Mouse (Mus musculus) midbrain, postnatal 0 days (tissue): ENCODE measurements around the gene Spsb1. TPM values are rescaled to one million over a fixed set of nuclear protein-coding genes. Genes with fewer than 3 reads are reported as not detected.

ENCODE experiments used
- ATAC-seq: fragments of 200-750 bp; cut with Nextera tagmentation; 2 replicates; pipeline ENCODE4 v1.8.0; 2017; ENCODE audit warnings: moderate number of reproducible peaks, mild to moderate bottlenecking, moderate TSS enrichment, moderate library complexity; ENCODE audit not compliant: low FRiP score
- DNase-seq: peaks from one replicate; pipeline ENCODE4 v3.0.0-alpha.2; 2015; ENCODE audit warnings: low spot score
- H3K27ac ChIP-seq: fragments of 300-500 bp; sonication (generic); 2 replicates; pipeline ENCODE4 v1.5.1; 2014; ENCODE audit warnings: low read depth, mild to moderate bottlenecking, low read length, mixed read lengths
- H3K27me3 ChIP-seq: fragments of 300-500 bp; sonication (generic); 2 replicates; pipeline ENCODE4 v1.6.1; 2014; ENCODE audit warnings: low read length, control low read depth, mixed read lengths; ENCODE audit not compliant: insufficient read depth
- H3K36me3 ChIP-seq: fragments of 300-500 bp; sonication (generic); 2 replicates; pipeline ENCODE4 v1.6.1; 2014; ENCODE audit warnings: low read length, control low read depth, mixed read lengths; ENCODE audit not compliant: insufficient read depth
- H3K4me1 ChIP-seq: fragments of 300-500 bp; sonication (generic); 2 replicates; pipeline ENCODE4 v1.6.1; 2014; ENCODE audit warnings: mild to moderate bottlenecking, control low read depth, antibody characterized with exemption, low read length, mixed read lengths; ENCODE audit not compliant: insufficient read depth
- H3K4me2 ChIP-seq: fragments of 300-500 bp; sonication (generic); 2 replicates; pipeline ENCODE4 v1.6.1; 2014; ENCODE audit warnings: low read depth, mild to moderate bottlenecking, low read length, mixed read lengths; ENCODE audit not compliant: poor library complexity, severe bottlenecking
- H3K4me3 ChIP-seq: fragments of 300-500 bp; sonication (generic); 2 replicates; pipeline ENCODE4 v1.5.1; 2014; ENCODE audit warnings: low read depth, mild to moderate bottlenecking, low read length, moderate library complexity
- H3K9ac ChIP-seq: fragments of 300-500 bp; sonication (generic); replicated peaks from 2 replicates; pipeline ENCODE4 v1.6.1; 2014; ENCODE audit warnings: mild to moderate bottlenecking, low read length, moderate library complexity, mixed read lengths; ENCODE audit not compliant: poor library complexity, severe bottlenecking
- H3K9me3 ChIP-seq: fragments of 300-500 bp; sonication (generic); 2 replicates; pipeline ENCODE4 v1.6.1; 2016; ENCODE audit warnings: low read length, control low read depth
- CTCF ChIP-seq: IDR thresholded peaks from 2 replicates; pipeline ENCODE4 v1.5.1; 2016; ENCODE audit warnings: antibody characterized with exemption, mild to moderate bottlenecking
- WGBS: fragments of 180-500 bp; shearing (Covaris S2); extraction: QIAGEN DNeasy Blood & Tissue Kit; methylation state at CpG from one replicate; pipeline ENCODE4 v1.1.7; 2014; 5-methylcytosine and 5-hydroxymethylcytosine counted together
- polyA plus RNA-seq: library from polyadenylated mRNA; unstranded; fragments of >200 nt; fragmentation: Nextera tagmentation; extraction: Ambion mirVana; gene quantifications from 2 replicates; pipeline ENCODE4 v1.2.1, GENCODE M21; 2015
- total RNA-seq: library from RNA; depleted of rRNA; stranded (reverse); fragments of >200 nt; gene quantifications from 2 replicates; pipeline ENCODE4 v1.2.3, GENCODE M21; 2014

Spsb1 gene
- total and polyA plus RNA-seq, 2 experiments from 2014 or later = 4.7 to 13.6 TPM

DNA sequence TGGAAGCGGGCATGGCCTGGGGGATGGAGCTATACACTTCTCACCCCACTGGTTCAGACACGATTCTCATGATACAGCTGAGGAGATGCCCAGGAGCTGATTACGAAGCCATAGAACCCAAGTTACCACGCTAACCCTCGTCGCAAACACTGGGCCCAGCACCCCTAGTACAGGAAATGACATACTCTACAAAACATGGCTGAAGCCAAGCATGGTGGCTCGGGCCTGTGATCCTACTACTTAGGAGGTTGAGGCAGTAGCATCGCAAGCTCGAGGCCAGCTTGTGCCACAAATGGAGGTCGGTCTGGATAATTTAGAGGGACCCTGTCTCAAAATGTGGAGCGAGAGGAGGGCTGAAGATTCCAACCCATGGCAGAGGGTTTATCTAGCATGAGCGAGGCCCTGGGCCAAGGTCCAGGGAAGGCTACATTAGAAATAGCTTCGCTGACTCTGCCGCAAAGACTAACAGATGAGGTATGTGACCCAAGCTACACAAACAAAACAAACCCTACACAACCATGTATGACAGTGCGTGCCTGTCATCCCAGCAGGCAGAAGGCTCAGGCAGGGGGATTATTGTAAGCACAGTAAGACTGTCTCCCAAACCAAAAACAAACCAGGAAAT is 45.2 kb upstream of the Spsb1 start:
- no peak overlapping the region for H3K27ac ChIP-seq
- no peak for TF ChIP-seq CTCF
- DNase-seq (no peak), ATAC-seq (no peak)
- no peaks in the 10 kb centered on the region for H3K27me3 ChIP-seq
- H3K4me3 ChIP-seq = no peak overlapping the region
- H3K36me3 ChIP-seq = no peaks in the 10 kb centered on the region
- no peaks in the 10 kb centered on the region for H3K9me3 ChIP-seq
- no peak overlapping the region for H3K9ac ChIP-seq
- H3K4me1 ChIP-seq = no peaks in the 10 kb centered on the region
- WGBS = 92% methylated on average over 15 of the region's 15 CpGs
- no peak overlapping the region for H3K4me2 ChIP-seq

- WGBS = 57% methylated on average over 9 of the region's 9 CpGs
- Histone ChIP-seq H3K36me3 (no peaks in the 10 kb centered on the region), H3K27me3 (no peaks in the 10 kb centered on the region), H3K27ac (no peak overlapping the region), H3K4me2 (no peak overlapping the region), H3K4me3 (no peak overlapping the region), H3K9ac (no peak overlapping the region), H3K9me3 (no peaks in the 10 kb centered on the region), H3K4me1 (no peaks in the 10 kb centered on the region)
- TF ChIP-seq CTCF = no peak
- DNase-seq (no peak), ATAC-seq (no peak)
These were observed 44.7 kb upstream of the Spsb1 start for GRCm38 (mm10) chr4:149999510-149999900.

GRCm38 (mm10) chr4:149998786-149999509 is 44.1 kb upstream of the Spsb1 start:
- no peak for TF ChIP-seq CTCF
- no peak overlapping the region for H3K4me3 ChIP-seq
- H3K4me1 ChIP-seq = no peaks in the 10 kb centered on the region
- 90% methylated on average over 14 of the region's 14 CpGs for WGBS
- H3K36me3 ChIP-seq = no peaks in the 10 kb centered on the region
- ATAC-seq = no peak
- H3K9ac ChIP-seq = no peak overlapping the region
- no peak overlapping the region for H3K27ac ChIP-seq
- no peak overlapping the region for H3K4me2 ChIP-seq
- H3K27me3 ChIP-seq = no peaks in the 10 kb centered on the region
- DNase-seq = no peak
- no peaks in the 10 kb centered on the region for H3K9me3 ChIP-seq

DNA sequence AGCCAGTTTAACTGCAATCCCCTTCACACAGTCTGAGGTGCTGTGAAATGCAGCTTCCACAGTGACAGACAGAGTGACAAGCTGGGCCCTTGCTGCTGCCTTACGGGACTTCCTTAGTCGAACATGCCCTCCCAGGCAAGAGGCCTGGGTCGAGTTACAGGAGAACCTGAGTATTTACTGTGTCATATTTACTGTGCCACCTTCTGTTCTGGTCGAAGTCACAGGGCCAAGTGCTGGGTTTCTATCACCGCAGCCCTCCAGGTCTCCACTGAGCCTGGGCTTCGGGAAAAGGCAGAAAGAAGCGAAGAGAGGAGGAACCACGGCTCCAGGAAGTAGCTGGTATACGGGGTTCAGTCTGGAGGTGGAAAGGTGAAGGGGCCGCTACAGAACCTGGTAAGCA is 43.2 kb upstream of the Spsb1 start:
- Histone ChIP-seq H3K9ac (no peak overlapping the region), H3K36me3 (no peaks in the 10 kb centered on the region), H3K27me3 (no peaks in the 10 kb centered on the region), H3K4me2 (no peak overlapping the region), H3K9me3 (no peaks in the 10 kb centered on the region), H3K27ac (no peak overlapping the region), H3K4me1 (no peaks in the 10 kb centered on the region), H3K4me3 (no peak overlapping the region)
- no peak for DNase-seq
- WGBS = 82% methylated on average over 10 of the region's 10 CpGs
- TF ChIP-seq CTCF = no peak
- ATAC-seq = no peak

DNA sequence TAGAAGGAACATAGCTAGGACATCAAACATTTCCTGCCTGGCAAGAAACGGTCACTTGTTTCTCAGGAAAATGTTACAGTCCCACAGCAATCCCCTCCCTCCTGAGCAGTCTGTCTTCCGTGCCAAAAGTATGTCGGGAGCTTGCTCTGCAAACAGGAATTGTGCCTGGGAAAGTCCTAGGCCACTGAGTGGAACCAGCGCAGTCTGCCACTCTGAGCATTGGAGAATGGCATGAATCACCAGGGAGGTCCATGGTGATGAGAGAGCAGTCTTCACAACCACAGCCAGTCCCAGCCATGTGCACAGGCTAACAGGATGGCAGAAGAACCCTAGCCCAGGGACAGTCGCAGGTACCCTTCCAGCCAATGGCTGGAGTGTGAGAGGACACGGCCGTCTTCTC is 41.6 kb upstream of the Spsb1 start:
- H3K4me2 ChIP-seq = no peak overlapping the region
- WGBS = 81% methylated on average over 7 of the region's 7 CpGs
- H3K4me1 ChIP-seq = no peaks in the 10 kb centered on the region
- H3K9ac ChIP-seq = no peak overlapping the region
- H3K4me3 ChIP-seq = no peak overlapping the region
- ATAC-seq (no peak), DNase-seq (no peak)
- H3K36me3 ChIP-seq = no peaks in the 10 kb centered on the region
- no peaks in the 10 kb centered on the region for H3K27me3 ChIP-seq
- TF ChIP-seq CTCF = no peak
- no peaks in the 10 kb centered on the region for H3K9me3 ChIP-seq
- no peak overlapping the region for H3K27ac ChIP-seq

GRCm38 (mm10) chr4:149995911-149996310 is 41.1 kb upstream of the Spsb1 start:
- Histone ChIP-seq H3K9ac (no peak overlapping the region), H3K4me3 (no peak overlapping the region), H3K36me3 (no peaks in the 10 kb centered on the region), H3K27ac (no peak overlapping the region), H3K27me3 (no peaks in the 10 kb centered on the region), H3K4me1 (no peaks in the 10 kb centered on the region), H3K4me2 (no peak overlapping the region), H3K9me3 (no peaks in the 10 kb centered on the region)
- no peak for ATAC-seq
- DNase-seq = no peak
- no peak for TF ChIP-seq CTCF
- 95% methylated on average over 7 of the region's 7 CpGs for WGBS
